Mouse (Mus musculus) myocyte (in vitro differentiated cells): Measurements from ENCODE around the gene Tctn1. TPM values are rescaled to one million over a fixed set of nuclear protein-coding genes. Genes with fewer than 3 reads are reported as not detected.

ENCODE experiments used
- H3K27me3 ChIP-seq: one replicate; pipeline ENCODE4 v1.6.1; 2011; ENCODE audit not compliant: control insufficient read depth, insufficient read depth, insufficient read length
- H3K36me3 ChIP-seq: one replicate; pipeline ENCODE4 v1.6.1; 2011; ENCODE audit not compliant: control insufficient read depth, insufficient read depth
- H3K4me2 ChIP-seq: one replicate; pipeline ENCODE4 v1.6.1; 2011; ENCODE audit warnings: low read depth, control low read depth
- H3K4me3 ChIP-seq: one replicate; pipeline ENCODE4 v1.5.1; 2011; ENCODE audit warnings: mild to moderate bottlenecking, control low read depth, moderate library complexity
- H3K79me2 ChIP-seq: one replicate; pipeline ENCODE4 v1.6.1; 2011; ENCODE audit not compliant: control insufficient read depth, insufficient read depth
- H3ac ChIP-seq: one replicate; pipeline ENCODE4 v1.6.1; 2011; ENCODE audit not compliant: control insufficient read depth, insufficient read length
- CEBPB ChIP-seq: IDR thresholded peaks from 2 replicates; pipeline ENCODE4 v1.6.1; 2011; ENCODE audit warnings: mild to moderate bottlenecking, moderate library complexity; ENCODE audit not compliant: poor library complexity, insufficient read depth, severe bottlenecking
- E2F4 ChIP-seq: IDR thresholded peaks from one replicate; pipeline ENCODE4 v1.6.1; 2011; ENCODE audit warnings: mild to moderate bottlenecking, control low read depth, moderate library complexity; ENCODE audit not compliant: insufficient read depth
- MAX ChIP-seq: IDR thresholded peaks from one replicate; pipeline ENCODE4 v1.6.1; 2011; ENCODE audit warnings: low read depth, mild to moderate bottlenecking, control low read depth
- MYOD1 ChIP-seq, 3 experiments: IDR thresholded peaks; one replicate each; pipeline ENCODE4 v1.6.1; 2011; ENCODE audit warnings: control low read depth in 2 of 3, low read depth in 2 of 3, mild to moderate bottlenecking in 2 of 3, moderate library complexity in 1 of 3; ENCODE audit not compliant: insufficient read length in 2 of 3, control insufficient read depth in 1 of 3
- MYOG ChIP-seq, 3 experiments: IDR thresholded peaks; one replicate each; pipeline ENCODE4 v1.6.1; 2011; ENCODE audit warnings: control low read depth in 2 of 3, low read depth in 2 of 3, mild to moderate bottlenecking in 2 of 3; ENCODE audit not compliant: insufficient read length in 2 of 3, control insufficient read depth in 1 of 3, insufficient read depth in 1 of 3
- POLR2A ChIP-seq: IDR thresholded peaks from one replicate; pipeline ENCODE4 v1.6.1; 2011; ENCODE audit warnings: low read depth, mild to moderate bottlenecking, control low read depth, moderate library complexity; ENCODE audit not compliant: insufficient read length
- POLR2AphosphoS2 ChIP-seq: IDR thresholded peaks from one replicate; pipeline ENCODE4 v1.6.1; 2011; ENCODE audit warnings: low read depth, control low read depth; ENCODE audit not compliant: insufficient read length
- REST ChIP-seq: IDR thresholded peaks from one replicate; pipeline ENCODE4 v1.6.1; 2011; ENCODE audit warnings: mild to moderate bottlenecking, control low read depth, moderate library complexity; ENCODE audit not compliant: insufficient read depth, insufficient read length
- SRF ChIP-seq: IDR thresholded peaks from one replicate; pipeline ENCODE4 v1.6.1; 2011; ENCODE audit warnings: low read depth; ENCODE audit not compliant: control insufficient read depth, insufficient read length
- TCF12 ChIP-seq: IDR thresholded peaks from one replicate; pipeline ENCODE4 v1.6.1; 2011; ENCODE audit warnings: mild to moderate bottlenecking, control low read depth; ENCODE audit not compliant: poor library complexity, insufficient read depth, severe bottlenecking
- TCF3 ChIP-seq: IDR thresholded peaks from one replicate; pipeline ENCODE4 v1.6.1; 2011; ENCODE audit warnings: low read depth, control low read depth; ENCODE audit not compliant: insufficient read length
- USF1 ChIP-seq: IDR thresholded peaks from one replicate; pipeline ENCODE4 v1.6.1; 2011; ENCODE audit warnings: low read depth, mild to moderate bottlenecking, control low read depth, moderate library complexity
- polyA plus RNA-seq: library from polyadenylated mRNA; unstranded; fragments of >200 nt; fragmentation: generic; extraction: Trizol; gene quantifications from one replicate; pipeline ENCODE4 v1.2.1, GENCODE M21; 2012; ENCODE audit warnings: missing spikeins

The Tctn1 gene
- 4.7 TPM for polyA plus RNA-seq

GRCm38 (mm10) chr5:122263933-122264905 lies at the start of gene Tctn1:
Tctn1 (minus strand) TSS chr5:122264460.
- Histone ChIP-seq H3K27me3 (no peaks in the 10 kb centered on the region), H3ac (peak within 1 kb of the TSS; percentile 11), H3K4me3 (peak within 1 kb of the TSS; percentile 57), H3K4me2 (peak within 1 kb of the TSS; percentile 86), H3K36me3 (peaks cover 1% of the 10 kb centered on the region), H3K79me2 (no peaks in the 10 kb centered on the region)
- TF ChIP-seq MYOG (IDR thresholded peaks at IDR 0.05; ENCODE audit: control insufficient read depth in 1 of 3, insufficient read depth in 1 of 3, insufficient read length in 2 of 3, low read depth in 2 of 3) (no peak), SRF (peak; percentile 37), POLR2AphosphoS2 (no peak), REST (no peak), MAX (no peak), E2F4 (no peak), TCF12 (no peak), USF1 (no peak), POLR2A (peak; percentile 60)

- no peak for TF ChIP-seq E2F4
- TF ChIP-seq TCF3, result no peak
- no peak for TF ChIP-seq POLR2A
- TF ChIP-seq SRF, result no peak
- no peak for TF ChIP-seq TCF12
- TF ChIP-seq REST, result no peak
- TF ChIP-seq MYOD1 (IDR thresholded peaks at IDR 0.05; ENCODE audit: control insufficient read depth in 1 of 3, insufficient read length in 2 of 3, low read depth in 2 of 3), result no peak
- TF ChIP-seq CEBPB, result no peak
- TF ChIP-seq POLR2AphosphoS2, result no peak
- no peak for TF ChIP-seq USF1
- no peak overlapping the region for H3K4me3 ChIP-seq
- H3K36me3 ChIP-seq, result no peaks in the 10 kb centered on the region
- no peaks in the 10 kb centered on the region for H3K27me3 ChIP-seq
- H3K79me2 ChIP-seq, result no peaks in the 10 kb centered on the region
- H3ac ChIP-seq, result no peak overlapping the region
- H3K4me2 ChIP-seq, result no peak overlapping the region
These were observed 48.9 kb upstream of the Tctn1 start for GRCm38 (mm10) chr5:122312942-122313684.

- Histone ChIP-seq H3K36me3 (no peaks in the 10 kb centered on the region), H3K79me2 (no peaks in the 10 kb centered on the region), H3ac (no peak overlapping the region), H3K4me2 (no peak overlapping the region), H3K4me3 (no peak overlapping the region), H3K27me3 (no peaks in the 10 kb centered on the region)
- TF ChIP-seq POLR2A (no peak), MYOG (IDR thresholded peaks at IDR 0.05; ENCODE audit: control insufficient read depth in 1 of 3, insufficient read depth in 1 of 3, insufficient read length in 2 of 3, low read depth in 2 of 3) (no peak), CEBPB (no peak), POLR2AphosphoS2 (no peak), USF1 (no peak)
These were observed 48.1 kb upstream of the Tctn1 start for GRCm38 (mm10) chr5:122312346-122312745.

GRCm38 (mm10) chr5:122311692-122312091 lies 47.4 kb upstream of the Tctn1 start:
- TF ChIP-seq MYOD1 (IDR thresholded peaks at IDR 0.05; ENCODE audit: control insufficient read depth in 1 of 3, insufficient read length in 2 of 3, low read depth in 2 of 3), result no peak
- TF ChIP-seq TCF3, result no peak
- no peak for TF ChIP-seq E2F4
- Histone ChIP-seq H3K4me3 (no peak overlapping the region), H3ac (no peak overlapping the region), H3K27me3 (no peaks in the 10 kb centered on the region), H3K4me2 (no peak overlapping the region), H3K79me2 (no peaks in the 10 kb centered on the region), H3K36me3 (no peaks in the 10 kb centered on the region)

- peaks cover 6% of the 10 kb centered on the region for H3K79me2 ChIP-seq
- no peak overlapping the region for H3ac ChIP-seq
- H3K36me3 ChIP-seq, result no peaks in the 10 kb centered on the region
- H3K4me2 ChIP-seq, result no peak overlapping the region
- H3K27me3 ChIP-seq, result no peaks in the 10 kb centered on the region
- H3K4me3 ChIP-seq, result no peak overlapping the region
- TF ChIP-seq TCF3, result no peak
- TF ChIP-seq MAX, result no peak
- TF ChIP-seq TCF12, result no peak
These were observed 46.4 kb upstream of the Tctn1 start for GRCm38 (mm10) chr5:122310699-122311098.
